Mouse (Mus musculus): ENCODE measurements at regions not wholly inside any gene's neighbourhood (a gene's known extent, or its start where the extent isn't known, plus 50 kb on each side); places are given as distances from the start of the nearest gene placed in this dataset.

- no peak for TF ChIP-seq POLR2A (IDR thresholded peaks at IDR 0.05; ENCODE audit: control insufficient read depth, extremely low read depth, insufficient read depth, low read length, poor library complexity)
- no peak for TF ChIP-seq CTCF (IDR thresholded peaks at IDR 0.05; ENCODE audit: borderline replicate concordance, control insufficient read depth, extremely low read depth, insufficient read depth, low read length, poor library complexity)
These were observed 479.6 kb upstream of the Jmjd1c start for GRCm38 (mm10) chr10:66616280-66616679.
